Mouse (Mus musculus): Measurements from ENCODE around the gene Ppp1r12b. TPM values are rescaled to one million over a fixed set of nuclear protein-coding genes. Genes with fewer than 3 reads are reported as not detected.

Ppp1r12b gene
- polyA plus RNA-seq, 1 experiment from 2014 or later = 5.0 TPM

- Histone ChIP-seq H3K27me3 (replicated peaks; ENCODE audit: low read depth, poor library complexity, severe bottlenecking) (peaks cover 64% of the 10 kb centered on the region), H3K27ac (replicated peaks) (peak overlapping the region; percentile 79)
Measured at GRCm38 (mm10) chr1:134987173-134987961, 31.6 kb upstream of the Ppp1r12b start.

GRCm38 (mm10) chr1:134972920-134973319, 17.2 kb upstream of the Ppp1r12b start:
- Histone ChIP-seq H3K4me3 (no peak overlapping the region), H3K27ac (replicated peaks) (no peak overlapping the region), H3K36me3 (replicated peaks) (peaks cover 77% of the 10 kb centered on the region), H3K27me3 (replicated peaks; ENCODE audit: low read depth, poor library complexity, severe bottlenecking) (no peaks in the 10 kb centered on the region), H3K4me1 (peaks cover 10% of the 10 kb centered on the region), H3K9me3 (no peaks in the 10 kb centered on the region)
- WGBS = 75% methylated on average over 1 of the region's 1 CpGs
- DNase-seq (ENCODE audit: low spot score) = no peak

More at GRCm38 (mm10) chr1:134987173-134987961, 31.6 kb upstream of the Ppp1r12b start:
- DNase-seq (ENCODE audit: low spot score) = peak; percentile 82
- Histone ChIP-seq H3K4me1 (peaks cover 22% of the 10 kb centered on the region), H3K9me3 (0 out of 2 replicates have a peak, but pooled peaks cover 2% of the 10 kb centered on the region), H3K4me3 (peak overlapping the region; percentile 63), H3K36me3 (replicated peaks) (no peaks in the 10 kb centered on the region)
- WGBS = 34% methylated on average over 48 of the region's 48 CpGs

- Histone ChIP-seq H3K36me3 (replicated peaks) (peaks cover 45% of the 10 kb centered on the region), H3K27ac (replicated peaks) (no peak overlapping the region), H3K4me3 (no peak overlapping the region), H3K9me3 (no peaks in the 10 kb centered on the region), H3K4me1 (peaks cover 18% of the 10 kb centered on the region), H3K27me3 (replicated peaks; ENCODE audit: low read depth, poor library complexity, severe bottlenecking) (no peaks in the 10 kb centered on the region)
- no peak for DNase-seq (ENCODE audit: low spot score)
- WGBS = 91% methylated on average over 2 of the region's 2 CpGs
Measured at GRCm38 (mm10) chr1:134965430-134965829, 9.7 kb upstream of the Ppp1r12b start.

- DNase-seq (ENCODE audit: low spot score) = peak; percentile 16
Measured at GRCm38 (mm10) chr1:134962821-134963220, 7.1 kb upstream of the Ppp1r12b start.

GRCm38 (mm10) chr1:134962053-134962803, 6.5 kb upstream of the Ppp1r12b start, which contains the start of gene Ube2t:
Gene Ube2t (plus strand): TSS chr1:134962565.
- Histone ChIP-seq H3K4me3 (peak within 1 kb of the TSS; percentile 77), H3K9me3 (no peaks in the 10 kb centered on the region), H3K36me3 (replicated peaks) (peaks cover 13% of the 10 kb centered on the region), H3K27me3 (replicated peaks; ENCODE audit: low read depth, poor library complexity, severe bottlenecking) (no peaks in the 10 kb centered on the region; the same call in 1 of the 2 replicates), H3K27ac (replicated peaks) (peak within 1 kb of the TSS; percentile 89), H3K4me1 (peaks cover 18% of the 10 kb centered on the region)
- WGBS = 3% methylated on average over 50 of the region's 50 CpGs
- peak; percentile 96 for DNase-seq (ENCODE audit: low spot score)

More at GRCm38 (mm10) chr1:134962821-134963220, 7.1 kb upstream of the Ppp1r12b start:
- Histone ChIP-seq H3K4me1 (peaks cover 18% of the 10 kb centered on the region), H3K27me3 (replicated peaks; ENCODE audit: low read depth, poor library complexity, severe bottlenecking) (no peaks in the 10 kb centered on the region), H3K36me3 (replicated peaks) (peaks cover 19% of the 10 kb centered on the region), H3K27ac (replicated peaks) (peak overlapping the region; percentile 89), H3K4me3 (peak overlapping the region; percentile 77), H3K9me3 (no peaks in the 10 kb centered on the region)
- WGBS = 4% methylated on average over 11 of the region's 11 CpGs

GRCm38 (mm10) chr1:134960634-134961033, 4.9 kb upstream of the Ppp1r12b start:
- Histone ChIP-seq H3K36me3 (replicated peaks) (peaks cover 7% of the 10 kb centered on the region), H3K27me3 (replicated peaks; ENCODE audit: low read depth, poor library complexity, severe bottlenecking) (no peaks in the 10 kb centered on the region; the same call in 1 of the 2 replicates), H3K4me1 (peaks cover 23% of the 10 kb centered on the region), H3K4me3 (no peak overlapping the region), H3K27ac (replicated peaks) (no peak overlapping the region), H3K9me3 (no peaks in the 10 kb centered on the region)
- no peak for DNase-seq (ENCODE audit: low spot score)
- 65% methylated on average over 7 of the region's 7 CpGs for WGBS

GRCm38 (mm10) chr1:134955050-134955636, 599 bp downstream of the Ppp1r12b start:
- Histone ChIP-seq H3K27ac (replicated peaks) (peak overlapping the region; percentile 94), H3K27me3 (replicated peaks; ENCODE audit: low read depth, poor library complexity, severe bottlenecking) (no peaks in the 10 kb centered on the region; the same call in 1 of the 2 replicates), H3K36me3 (replicated peaks) (no peaks in the 10 kb centered on the region; the same call in 1 of the 2 replicates), H3K4me3 (peak overlapping the region; percentile 93), H3K4me1 (peaks cover 23% of the 10 kb centered on the region), H3K9me3 (no peaks in the 10 kb centered on the region)
- DNase-seq (ENCODE audit: low spot score) = no peak
- 5% methylated on average over 16 of the region's 16 CpGs for WGBS

GRCm38 (mm10) chr1:134949946-134950345, 5.8 kb downstream of the Ppp1r12b start:
- H3K27ac ChIP-seq (replicated peaks) = no peak overlapping the region
- DNase-seq (ENCODE audit: low spot score) = no peak
- no peak overlapping the region for H3K4me3 ChIP-seq
- H3K36me3 ChIP-seq (replicated peaks) = peaks cover 5% of the 10 kb centered on the region; the same call in 1 of the 2 replicates
- no peaks in the 10 kb centered on the region for H3K9me3 ChIP-seq
- WGBS = 91% methylated on average over 3 of the region's 3 CpGs
- H3K4me1 ChIP-seq = peaks cover 13% of the 10 kb centered on the region
- H3K27me3 ChIP-seq (replicated peaks; ENCODE audit: low read depth, poor library complexity, severe bottlenecking) = no peaks in the 10 kb centered on the region

- WGBS = 84% methylated on average over 7 of the region's 7 CpGs
- H3K27me3 ChIP-seq (replicated peaks; ENCODE audit: low read depth, poor library complexity, severe bottlenecking) = no peaks in the 10 kb centered on the region
- H3K4me1 ChIP-seq = no peaks in the 10 kb centered on the region
- no peak for DNase-seq (ENCODE audit: low spot score)
- peaks cover 5% of the 10 kb centered on the region; the same call in 1 of the 2 replicates for H3K36me3 ChIP-seq (replicated peaks)
- H3K27ac ChIP-seq (replicated peaks) = no peak overlapping the region
- no peaks in the 10 kb centered on the region for H3K9me3 ChIP-seq
- H3K4me3 ChIP-seq = no peak overlapping the region
Measured at GRCm38 (mm10) chr1:134947590-134947989, 8.2 kb downstream of the Ppp1r12b start.

- no peaks in the 10 kb centered on the region for H3K27me3 ChIP-seq (replicated peaks; ENCODE audit: low read depth, poor library complexity, severe bottlenecking)
- no peaks in the 10 kb centered on the region for H3K9me3 ChIP-seq
- H3K36me3 ChIP-seq (replicated peaks) = peaks cover 1% of the 10 kb centered on the region; the same call in 1 of the 2 replicates
- H3K4me1 ChIP-seq = peaks cover 9% of the 10 kb centered on the region; the same call in 1 of the 2 replicates
- WGBS = 90% methylated on average over 2 of the region's 2 CpGs
- no peak for DNase-seq (ENCODE audit: low spot score)
- no peak overlapping the region for H3K27ac ChIP-seq (replicated peaks)
- H3K4me3 ChIP-seq = no peak overlapping the region
Measured at GRCm38 (mm10) chr1:134942898-134943297, 12.8 kb downstream of the Ppp1r12b start.

GRCm38 (mm10) chr1:134940863-134941262, 14.9 kb downstream of the Ppp1r12b start:
- DNase-seq (ENCODE audit: low spot score) = no peak
- H3K27ac ChIP-seq (replicated peaks) = no peak overlapping the region
- H3K27me3 ChIP-seq (replicated peaks; ENCODE audit: low read depth, poor library complexity, severe bottlenecking) = no peaks in the 10 kb centered on the region
- H3K36me3 ChIP-seq (replicated peaks) = no peaks in the 10 kb centered on the region
- WGBS = 66% methylated on average over 4 of the region's 4 CpGs
- peaks cover 9% of the 10 kb centered on the region; the same call in 1 of the 2 replicates for H3K4me1 ChIP-seq
- no peak overlapping the region for H3K4me3 ChIP-seq
- H3K9me3 ChIP-seq = no peaks in the 10 kb centered on the region

GRCm38 (mm10) chr1:134938233-134938632, 17.5 kb downstream of the Ppp1r12b start:
- Histone ChIP-seq H3K4me1 (peaks cover 9% of the 10 kb centered on the region; the same call in 1 of the 2 replicates), H3K27ac (replicated peaks) (no peak overlapping the region), H3K36me3 (replicated peaks) (no peaks in the 10 kb centered on the region), H3K4me3 (no peak overlapping the region), H3K9me3 (no peaks in the 10 kb centered on the region), H3K27me3 (replicated peaks; ENCODE audit: low read depth, poor library complexity, severe bottlenecking) (no peaks in the 10 kb centered on the region)
- no peak for DNase-seq (ENCODE audit: low spot score)
- 90% methylated on average over 1 of the region's 1 CpGs for WGBS
